Mouse (Mus musculus): ENCODE data around the gene Aph1c. TPM values are rescaled to one million over a fixed set of nuclear protein-coding genes. Genes with fewer than 3 reads are reported as not detected.
A peak's percentile ranks its signal among the peaks of the same experiment; 100 is the strongest.

Aph1c gene
- polyA plus RNA-seq, 1 experiment from 2014 or later: 1.7 TPM

DNA sequence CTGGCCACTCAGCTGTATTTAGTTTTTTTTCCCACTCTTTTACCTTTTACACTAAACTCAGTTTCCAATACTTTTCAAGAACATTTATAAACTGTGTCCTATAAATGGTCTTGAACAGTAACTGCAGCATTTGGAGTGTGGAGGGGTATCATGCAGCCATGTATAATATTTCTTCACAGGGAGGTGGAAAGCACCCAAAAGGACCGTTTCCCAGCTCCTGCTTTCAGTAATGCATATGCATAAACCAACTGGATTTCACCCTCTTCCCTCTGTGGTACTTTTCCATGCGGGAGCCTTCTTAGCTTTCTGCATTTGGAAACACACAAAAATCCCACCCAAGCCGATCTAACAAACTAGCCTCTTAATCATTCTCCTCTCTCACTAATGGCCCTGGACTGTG lies 30.2 kb upstream of the Aph1c start:
- peak overlapping the region; percentile 85; the same call in 1 of the 2 replicates for H3K27ac ChIP-seq

DNA sequence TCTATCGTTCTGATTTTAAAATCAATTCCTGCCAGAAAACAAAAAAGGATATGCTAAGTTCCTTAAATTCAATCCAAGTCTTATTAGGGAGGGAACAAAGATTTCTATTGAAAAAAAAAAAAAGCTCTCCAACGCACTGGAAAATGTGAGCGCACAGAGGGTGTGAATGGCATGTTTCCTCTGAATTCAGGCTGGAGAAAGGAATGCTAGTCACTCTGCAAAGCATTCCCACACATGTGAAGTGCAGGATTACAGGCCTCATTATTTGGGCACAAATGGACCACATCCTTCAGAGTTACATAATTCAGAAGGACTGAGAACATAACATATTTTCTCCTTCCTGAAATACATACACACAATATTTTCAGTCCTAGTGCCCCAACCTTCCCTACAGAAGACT lies 28.9 kb upstream of the Aph1c start:
- H3K9me3 ChIP-seq: no peaks in the 10 kb centered on the region
- WGBS: 13% methylated on average over 3 of the region's 3 CpGs
- no peak overlapping the region for H3K4me2 ChIP-seq
- H3K36me3 ChIP-seq (replicated peaks): peaks cover 16% of the 10 kb centered on the region
- no peaks in the 10 kb centered on the region for H3K27me3 ChIP-seq
- peak overlapping the region; percentile 85 for H3K27ac ChIP-seq
- H3K9ac ChIP-seq: no peak overlapping the region
- H3K4me3 ChIP-seq (replicated peaks): no peak overlapping the region
- peaks cover 29% of the 10 kb centered on the region for H3K4me1 ChIP-seq
- peak; percentile 46; the same call in 1 of the 2 replicates for ATAC-seq (ENCODE audit: low FRiP score)

More for the DNA sequence above, 30.2 kb upstream of the Aph1c start:
- no peak for ATAC-seq (ENCODE audit: low FRiP score)
- no peaks in the 10 kb centered on the region for H3K9me3 ChIP-seq
- no peak overlapping the region for H3K4me3 ChIP-seq (replicated peaks)
- H3K4me1 ChIP-seq: peaks cover 29% of the 10 kb centered on the region
- peaks cover 12% of the 10 kb centered on the region for H3K36me3 ChIP-seq (replicated peaks)
- 60% methylated on average over 3 of the region's 3 CpGs for WGBS
- no peak overlapping the region for H3K9ac ChIP-seq
- H3K27me3 ChIP-seq: no peaks in the 10 kb centered on the region
- H3K4me2 ChIP-seq: no peak overlapping the region

- Histone ChIP-seq H3K9me3 (no peaks in the 10 kb centered on the region), H3K4me1 (peaks cover 29% of the 10 kb centered on the region), H3K9ac (no peak overlapping the region), H3K4me3 (replicated peaks) (no peak overlapping the region), H3K36me3 (replicated peaks) (peaks cover 21% of the 10 kb centered on the region), H3K4me2 (no peak overlapping the region), H3K27me3 (no peaks in the 10 kb centered on the region), H3K27ac (no peak overlapping the region)
- WGBS: 91% methylated on average over 4 of the region's 4 CpGs
- no peak for ATAC-seq (ENCODE audit: low FRiP score)
Observed at GRCm38 (mm10) chr9:66862202-66862601, 27.7 kb upstream of the Aph1c start.

GRCm38 (mm10) chr9:66861104-66861767 lies 26.7 kb upstream of the Aph1c start:
- Histone ChIP-seq H3K36me3 (replicated peaks) (peaks cover 23% of the 10 kb centered on the region), H3K27ac (peak overlapping the region; percentile 80), H3K4me2 (no peak overlapping the region), H3K9me3 (no peaks in the 10 kb centered on the region), H3K27me3 (no peaks in the 10 kb centered on the region), H3K9ac (no peak overlapping the region), H3K4me3 (replicated peaks) (no peak overlapping the region), H3K4me1 (peaks cover 29% of the 10 kb centered on the region)
- peak; percentile 81; the same call in 1 of the 2 replicates for ATAC-seq (ENCODE audit: low FRiP score)
- WGBS: 42% methylated on average over 5 of the region's 5 CpGs

DNA sequence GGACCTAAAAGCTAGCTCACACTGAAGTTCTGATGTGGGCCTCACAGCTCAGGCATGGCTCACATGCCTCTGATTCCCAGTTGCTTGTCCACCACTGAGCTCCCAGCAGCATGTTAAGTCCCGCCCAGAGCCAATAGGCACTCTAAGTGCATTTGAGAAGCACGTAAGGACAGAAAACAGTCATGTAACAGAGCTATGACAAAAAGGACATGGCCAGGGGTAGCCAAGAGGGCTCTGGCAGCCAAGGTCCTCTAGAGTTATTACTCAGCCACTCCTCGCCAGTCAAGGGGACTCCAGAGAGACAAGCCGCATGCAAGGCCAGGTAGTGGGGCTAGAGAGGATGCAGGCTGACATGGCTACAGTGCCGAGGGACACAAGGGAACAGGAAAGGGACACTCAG lies 25.0 kb upstream of the Aph1c start:
- H3K9ac ChIP-seq: no peak overlapping the region
- H3K4me2 ChIP-seq: no peak overlapping the region
- H3K27me3 ChIP-seq: no peaks in the 10 kb centered on the region
- H3K4me3 ChIP-seq (replicated peaks): no peak overlapping the region
- H3K27ac ChIP-seq: no peak overlapping the region
- H3K4me1 ChIP-seq: peaks cover 28% of the 10 kb centered on the region
- H3K9me3 ChIP-seq: no peaks in the 10 kb centered on the region
- ATAC-seq (ENCODE audit: low FRiP score): no peak
- WGBS: 94% methylated on average over 5 of the region's 5 CpGs
- peaks cover 28% of the 10 kb centered on the region for H3K36me3 ChIP-seq (replicated peaks)

DNA sequence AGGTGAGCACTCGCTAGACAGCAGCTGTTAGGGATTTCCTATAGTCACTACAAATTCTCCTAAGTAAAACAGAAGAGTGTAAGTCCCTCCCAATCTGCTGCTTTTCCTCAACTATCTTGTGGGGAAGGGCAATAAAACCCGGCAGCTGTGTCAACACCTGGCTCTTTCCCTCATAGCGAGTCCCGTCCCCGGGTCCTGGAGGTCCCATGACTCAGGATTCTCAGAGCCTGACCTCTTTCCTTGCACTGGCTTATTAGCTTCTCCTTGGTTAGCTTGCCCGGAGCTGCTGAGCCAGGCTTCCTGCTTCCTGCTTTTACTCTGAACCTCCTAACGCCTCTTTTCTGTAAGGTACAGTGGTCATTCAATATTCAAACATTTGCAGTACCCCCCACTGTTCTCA lies 21.3 kb upstream of the Aph1c start:
- no peaks in the 10 kb centered on the region for H3K27me3 ChIP-seq
- no peak overlapping the region for H3K27ac ChIP-seq
- peaks cover 9% of the 10 kb centered on the region; the same call in 1 of the 2 replicates for H3K4me1 ChIP-seq
- WGBS: 86% methylated on average over 7 of the region's 7 CpGs
- ATAC-seq (ENCODE audit: low FRiP score): no peak
- no peak overlapping the region for H3K4me3 ChIP-seq (replicated peaks)
- no peak overlapping the region for H3K9ac ChIP-seq
- H3K4me2 ChIP-seq: no peak overlapping the region
- no peaks in the 10 kb centered on the region for H3K9me3 ChIP-seq
- H3K36me3 ChIP-seq (replicated peaks): peaks cover 32% of the 10 kb centered on the region

DNA sequence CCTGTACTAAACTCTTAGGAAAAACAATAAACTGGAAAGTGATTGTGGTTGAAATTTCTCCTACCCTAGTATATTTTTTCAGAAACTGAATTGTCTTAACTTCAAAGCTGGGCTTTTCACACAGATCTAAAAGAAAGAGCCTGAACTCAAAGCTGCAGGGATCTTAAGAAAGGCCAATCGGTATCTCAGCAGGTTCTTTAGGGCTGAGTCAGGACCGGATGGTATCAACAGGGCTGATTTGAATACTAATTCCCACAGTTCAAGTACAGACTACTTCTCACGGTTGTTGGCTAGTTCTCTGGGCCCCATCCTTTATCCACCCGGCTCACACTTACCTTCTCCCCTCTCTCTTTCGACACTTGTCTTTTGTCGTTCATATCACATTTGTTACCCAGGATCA lies 18.1 kb upstream of the Aph1c start:
- no peaks in the 10 kb centered on the region for H3K9me3 ChIP-seq
- H3K4me1 ChIP-seq: 0 out of 2 replicates have a peak, but pooled peaks cover 4% of the 10 kb centered on the region
- no peak overlapping the region for H3K27ac ChIP-seq
- no peak overlapping the region for H3K9ac ChIP-seq
- WGBS: 25% methylated on average over 6 of the region's 6 CpGs
- H3K27me3 ChIP-seq: no peaks in the 10 kb centered on the region
- H3K4me2 ChIP-seq: no peak overlapping the region
- H3K4me3 ChIP-seq (replicated peaks): no peak overlapping the region
- peaks cover 20% of the 10 kb centered on the region for H3K36me3 ChIP-seq (replicated peaks)
- no peak for ATAC-seq (ENCODE audit: low FRiP score)

DNA sequence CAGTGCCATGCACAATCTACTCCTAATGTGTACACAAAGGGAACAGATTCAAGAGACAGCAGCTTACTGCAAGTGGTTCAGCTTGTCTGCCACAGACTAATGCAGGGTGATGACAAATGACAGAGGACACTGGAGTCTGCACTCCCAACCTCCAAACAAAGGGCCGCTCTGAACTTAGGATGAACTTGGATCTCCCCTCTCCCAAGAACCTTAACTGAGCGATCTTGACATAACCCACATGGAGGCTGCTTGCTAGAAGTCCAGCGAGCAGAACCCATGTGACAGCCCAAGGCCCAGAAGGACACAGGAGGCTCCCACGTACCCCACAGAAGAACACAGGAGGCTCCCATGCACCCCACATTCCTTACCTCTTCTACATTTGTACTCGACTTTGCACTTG lies 16.4 kb upstream of the Aph1c start:
- no peak for ATAC-seq (ENCODE audit: low FRiP score)
- H3K27me3 ChIP-seq: no peaks in the 10 kb centered on the region
- WGBS: 89% methylated on average over 5 of the region's 5 CpGs

GRCm38 (mm10) chr9:66846822-66847221 lies 12.3 kb upstream of the Aph1c start:
- WGBS: 93% methylated on average over 5 of the region's 5 CpGs

More for the DNA sequence above, 16.4 kb upstream of the Aph1c start:
- H3K27ac ChIP-seq: no peak overlapping the region
- H3K9me3 ChIP-seq: no peaks in the 10 kb centered on the region
- H3K4me3 ChIP-seq (replicated peaks): no peak overlapping the region
- H3K36me3 ChIP-seq (replicated peaks): peaks cover 26% of the 10 kb centered on the region
- H3K9ac ChIP-seq: no peak overlapping the region
- 0 out of 2 replicates have a peak, but pooled peaks cover 4% of the 10 kb centered on the region for H3K4me1 ChIP-seq
- no peak overlapping the region for H3K4me2 ChIP-seq

DNA sequence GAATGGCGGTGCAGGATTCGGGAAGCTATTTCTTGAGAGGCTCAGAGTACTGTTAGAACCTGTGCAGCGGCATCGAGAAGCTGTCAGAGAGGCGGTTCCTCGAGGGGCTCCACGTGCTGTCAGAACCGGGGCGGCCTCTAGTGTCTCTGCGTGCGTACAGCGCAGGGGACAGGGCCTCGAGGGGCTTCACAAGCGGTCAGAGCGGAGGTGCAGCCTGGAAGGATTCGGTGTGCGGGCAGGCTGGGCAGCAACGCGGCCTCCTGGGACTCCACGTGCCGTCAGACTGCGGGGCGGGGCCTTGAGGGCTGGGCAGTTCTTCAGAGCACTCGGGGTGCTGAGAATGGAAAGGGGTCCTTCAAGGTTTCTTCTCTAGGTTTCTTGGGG lies 563 bp upstream of the Aph1c start:
- Histone ChIP-seq H3K27me3 (peaks cover 27% of the 10 kb centered on the region), H3K4me3 (replicated peaks) (peak overlapping the region; percentile 45), H3K36me3 (replicated peaks) (no peaks in the 10 kb centered on the region), H3K9me3 (no peaks in the 10 kb centered on the region), H3K4me1 (peaks cover 11% of the 10 kb centered on the region), H3K9ac (peak overlapping the region; percentile 47), H3K4me2 (peak overlapping the region; percentile 83), H3K27ac (no peak overlapping the region)
- peak; percentile 78 for ATAC-seq (ENCODE audit: low FRiP score)
- WGBS: under 1% methylated on average over 24 of the region's 24 CpGs

More at GRCm38 (mm10) chr9:66846822-66847221, 12.3 kb upstream of the Aph1c start:
- Histone ChIP-seq H3K9ac (no peak overlapping the region), H3K36me3 (replicated peaks) (peaks cover 14% of the 10 kb centered on the region), H3K4me3 (replicated peaks) (no peak overlapping the region), H3K4me1 (no peaks in the 10 kb centered on the region), H3K9me3 (no peaks in the 10 kb centered on the region), H3K27me3 (no peaks in the 10 kb centered on the region), H3K27ac (no peak overlapping the region), H3K4me2 (no peak overlapping the region)
- no peak for ATAC-seq (ENCODE audit: low FRiP score)

DNA sequence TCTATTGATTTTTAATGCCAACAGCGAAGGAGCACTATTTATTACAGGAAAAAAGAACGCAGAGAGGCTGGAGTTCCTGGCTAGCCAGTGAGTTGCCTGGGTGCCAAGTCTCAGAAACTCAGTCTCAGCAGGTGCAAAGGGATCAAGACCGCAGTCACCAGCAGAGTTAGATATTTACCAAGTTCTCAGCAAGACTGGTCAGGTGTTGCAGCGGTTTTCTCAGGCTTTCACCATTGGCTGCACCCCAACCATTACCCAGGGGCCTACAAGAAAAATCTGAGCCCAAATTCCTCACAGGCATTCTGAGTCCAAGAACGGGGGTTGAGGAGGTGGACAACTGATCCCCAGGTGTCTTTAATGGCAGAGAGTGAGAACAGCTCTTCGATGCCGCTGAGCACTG lies 675 bp downstream of the Aph1c start:
- Histone ChIP-seq H3K36me3 (replicated peaks) (no peaks in the 10 kb centered on the region), H3K27ac (no peak overlapping the region), H3K4me2 (peak overlapping the region; percentile 83), H3K9me3 (no peaks in the 10 kb centered on the region), H3K4me3 (replicated peaks) (peak overlapping the region; percentile 45), H3K4me1 (peaks cover 11% of the 10 kb centered on the region), H3K27me3 (peaks cover 27% of the 10 kb centered on the region), H3K9ac (peak overlapping the region; percentile 47; the same call in 1 of the 2 replicates)
- WGBS: 19% methylated on average over 7 of the region's 7 CpGs
- ATAC-seq (ENCODE audit: low FRiP score): no peak

- no peak for ATAC-seq (ENCODE audit: low FRiP score)
- no peaks in the 10 kb centered on the region for H3K9me3 ChIP-seq
- 70% methylated on average over 4 of the region's 4 CpGs for WGBS
- peaks cover 11% of the 10 kb centered on the region for H3K4me1 ChIP-seq
- no peak overlapping the region for H3K4me2 ChIP-seq
- H3K9ac ChIP-seq: no peak overlapping the region
- peaks cover 27% of the 10 kb centered on the region for H3K27me3 ChIP-seq
- no peaks in the 10 kb centered on the region for H3K36me3 ChIP-seq (replicated peaks)
- no peak overlapping the region for H3K27ac ChIP-seq
- no peak overlapping the region for H3K4me3 ChIP-seq (replicated peaks)
Observed at GRCm38 (mm10) chr9:66832366-66832908, 2.1 kb downstream of the Aph1c start.

DNA sequence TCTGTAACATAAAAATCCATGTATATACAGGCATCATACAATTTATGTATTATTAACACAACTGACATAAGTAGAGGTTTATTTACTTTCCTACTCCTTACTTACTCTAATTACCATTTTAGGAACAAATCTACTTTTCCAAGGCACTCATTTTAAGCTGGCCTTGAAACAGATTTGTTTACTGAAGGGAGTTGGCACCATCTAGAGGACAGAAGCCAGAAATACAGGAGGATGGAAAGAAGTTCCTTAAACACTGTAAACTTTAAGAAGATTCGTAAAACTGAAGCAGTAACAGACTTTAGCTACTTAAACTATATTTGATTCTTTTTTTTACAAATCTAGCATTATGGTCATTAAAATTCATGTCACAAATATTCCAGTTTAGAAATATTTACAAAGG lies 8.5 kb downstream of the Aph1c start:
- H3K4me1 ChIP-seq: no peaks in the 10 kb centered on the region
- H3K27me3 ChIP-seq: no peaks in the 10 kb centered on the region; the same call in 1 of the 2 replicates
- ATAC-seq (ENCODE audit: low FRiP score): no peak
- H3K4me3 ChIP-seq (replicated peaks): no peak overlapping the region
- WGBS: 45% methylated on average over 1 of the region's 1 CpGs
- no peak overlapping the region for H3K9ac ChIP-seq
- no peak overlapping the region for H3K27ac ChIP-seq
- H3K36me3 ChIP-seq (replicated peaks): no peaks in the 10 kb centered on the region
- H3K4me2 ChIP-seq: no peak overlapping the region
- H3K9me3 ChIP-seq: no peaks in the 10 kb centered on the region
